Mouse (Mus musculus) liver, embryonic 15.5 days (tissue): ENCODE results near the gene Plch2. TPM values are rescaled to one million over a fixed set of nuclear protein-coding genes. Genes with fewer than 3 reads are reported as not detected.
"Not testable (repeated sequence)": the region's sequence is repeated elsewhere in the genome, so short reads cannot be mapped to it uniquely, and the experiment has no call there.

Experiments
- ATAC-seq: fragments of 200-750 bp; cut with Nextera tagmentation; 2 replicates; pipeline ENCODE4 v1.8.0; 2017; ENCODE audit warnings: moderate number of reproducible peaks, mild to moderate bottlenecking, moderate library complexity; ENCODE audit not compliant: insufficient read depth
- H3K27ac ChIP-seq: fragments of 300-500 bp; sonication (generic); replicated peaks from 2 replicates; pipeline ENCODE4 v1.5.1; 2015; ENCODE audit warnings: mild to moderate bottlenecking, inconsistent platforms
- H3K27me3 ChIP-seq: fragments of 300-500 bp; sonication (generic); 2 replicates; pipeline ENCODE4 v1.6.1; 2015; ENCODE audit warnings: mild to moderate bottlenecking, inconsistent platforms
- H3K36me3 ChIP-seq: fragments of 300-500 bp; sonication (generic); replicated peaks from 2 replicates; pipeline ENCODE4 v1.6.1; 2015; ENCODE audit warnings: moderate library complexity, mild to moderate bottlenecking, inconsistent platforms
- H3K4me1 ChIP-seq: fragments of 300-500 bp; sonication (generic); replicated peaks from 2 replicates; pipeline ENCODE4 v1.6.1; 2015; ENCODE audit warnings: inconsistent platforms
- H3K4me2 ChIP-seq: fragments of 300-500 bp; sonication (generic); 2 replicates; pipeline ENCODE4 v1.6.1; 2015; ENCODE audit warnings: moderate library complexity, mild to moderate bottlenecking, inconsistent platforms
- H3K4me3 ChIP-seq: fragments of 300-500 bp; sonication (generic); replicated peaks from 2 replicates; pipeline ENCODE4 v1.5.1; 2015; ENCODE audit warnings: mild to moderate bottlenecking, inconsistent platforms
- H3K9ac ChIP-seq: fragments of 300-500 bp; sonication (generic); 2 replicates; pipeline ENCODE4 v1.6.1; 2015; ENCODE audit warnings: moderate library complexity, mild to moderate bottlenecking, inconsistent platforms
- H3K9me3 ChIP-seq: fragments of 300-500 bp; sonication (generic); replicated peaks from 2 replicates; pipeline ENCODE4 v1.6.1; 2016; ENCODE audit warnings: inconsistent platforms
- WGBS: fragments of 180-500 bp; shearing (Covaris S2); methylation state at CpG from one replicate; pipeline ENCODE4 v1.1.7; 2015; ENCODE audit warnings: mixed read lengths; ENCODE audit not compliant: insufficient replicate concordance; 5-methylcytosine and 5-hydroxymethylcytosine counted together
- polyA plus RNA-seq: library from polyadenylated mRNA; unstranded; fragments of >200 nt; fragmentation: Nextera tagmentation; extraction: Ambion mirVana; gene quantifications from 2 replicates; pipeline ENCODE4 v1.2.1, GENCODE M21; 2015

The Plch2 gene
- polyA plus RNA-seq, 1 experiment from 2014 or later: not detected

- WGBS: 73% methylated on average over 5 of the region's 5 CpGs
- Histone ChIP-seq H3K4me3 (no peak overlapping the region), H3K27ac (no peak overlapping the region), H3K4me1 (peaks cover 28% of the 10 kb centered on the region), H3K36me3 (no peaks in the 10 kb centered on the region; the same call in 1 of the 2 replicates), H3K27me3 (no peaks in the 10 kb centered on the region), H3K9ac (no peak overlapping the region), H3K9me3 (no peaks in the 10 kb centered on the region), H3K4me2 (no peak overlapping the region)
- ATAC-seq: no peak
Measured at GRCm38 (mm10) chr4:155089241-155089640, 32.7 kb upstream of the Plch2 start.

GRCm38 (mm10) chr4:155086108-155087024 lies 29.8 kb upstream of the Plch2 start, which contains the start of the genes Rer1 and Morn1:
Gene Rer1 (minus strand): TSS chr4:155086382.
Gene Morn1 (plus strand): TSS chr4:155086577.
- under 1% methylated on average over 85 of the region's 85 CpGs for WGBS
- no peaks in the 10 kb centered on the region for H3K9me3 ChIP-seq
- H3K4me1 ChIP-seq: peaks cover 53% of the 10 kb centered on the region
- H3K27ac ChIP-seq: peak within 1 kb of the TSS; percentile 92
- peak within 1 kb of the TSS; percentile 100 for H3K4me3 ChIP-seq
- no peaks in the 10 kb centered on the region for H3K27me3 ChIP-seq
- peak within 1 kb of the TSS; percentile 94 for H3K9ac ChIP-seq
- peak within 1 kb of the TSS; percentile 98 for H3K4me2 ChIP-seq
- H3K36me3 ChIP-seq: peaks cover 28% of the 10 kb centered on the region
- ATAC-seq: peak; percentile 97

- peak overlapping the region; percentile 94 for H3K9ac ChIP-seq
- no peaks in the 10 kb centered on the region for H3K27me3 ChIP-seq
- H3K36me3 ChIP-seq: peaks cover 35% of the 10 kb centered on the region
- H3K4me2 ChIP-seq: peak overlapping the region; percentile 98
- 4% methylated on average over 34 of the region's 35 CpGs for WGBS
- H3K4me1 ChIP-seq: peaks cover 53% of the 10 kb centered on the region
- H3K4me3 ChIP-seq: peak overlapping the region; percentile 100
- H3K9me3 ChIP-seq: no peaks in the 10 kb centered on the region
- ATAC-seq: peak; percentile 81; the same call in 1 of the 2 replicates
- H3K27ac ChIP-seq: peak overlapping the region; percentile 92
Measured at GRCm38 (mm10) chr4:155085206-155086107, 28.9 kb upstream of the Plch2 start.

GRCm38 (mm10) chr4:155084351-155084750 lies 27.8 kb upstream of the Plch2 start:
- 74% methylated on average over 7 of the region's 7 CpGs for WGBS
- ATAC-seq: no peak
- Histone ChIP-seq H3K36me3 (peaks cover 46% of the 10 kb centered on the region), H3K9ac (peak overlapping the region; percentile 94; the same call in 1 of the 2 replicates), H3K4me1 (peaks cover 53% of the 10 kb centered on the region), H3K9me3 (no peaks in the 10 kb centered on the region), H3K27me3 (no peaks in the 10 kb centered on the region), H3K4me2 (peak overlapping the region; percentile 98), H3K4me3 (peak overlapping the region; percentile 100), H3K27ac (peak overlapping the region; percentile 59; the same call in 1 of the 2 replicates)

DNA sequence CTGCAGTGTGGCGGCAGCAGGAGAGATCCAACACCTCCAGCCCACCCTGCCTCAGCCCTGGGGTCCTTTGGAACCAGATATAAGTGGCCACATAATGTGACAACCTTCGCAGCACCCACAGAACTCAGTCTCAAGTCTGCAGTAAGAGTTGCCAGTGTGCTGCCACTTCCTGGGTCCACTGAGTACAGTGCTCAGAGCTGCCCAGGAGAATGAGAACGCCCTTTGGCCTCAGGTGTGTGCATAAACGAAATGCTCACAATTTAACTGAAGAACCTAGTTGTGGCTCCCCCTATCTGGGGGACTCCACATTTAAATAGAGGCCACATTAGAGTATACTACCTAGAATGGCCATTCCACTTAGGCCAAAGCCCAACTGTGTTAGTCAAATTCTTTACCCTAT lies 27.0 kb upstream of the Plch2 start:
- H3K4me3 ChIP-seq: no peak overlapping the region; the same call in 1 of the 2 replicates
- peak overlapping the region; percentile 13; the same call in 1 of the 2 replicates for H3K4me2 ChIP-seq
- no peaks in the 10 kb centered on the region for H3K9me3 ChIP-seq
- 76% methylated on average over 4 of the region's 4 CpGs for WGBS
- H3K9ac ChIP-seq: no peak overlapping the region
- no peak for ATAC-seq
- H3K4me1 ChIP-seq: peaks cover 53% of the 10 kb centered on the region
- no peaks in the 10 kb centered on the region for H3K27me3 ChIP-seq
- peaks cover 53% of the 10 kb centered on the region for H3K36me3 ChIP-seq
- H3K27ac ChIP-seq: 0 out of 2 replicates have a peak overlapping the region, but pooled peaks have one; percentile 16

DNA sequence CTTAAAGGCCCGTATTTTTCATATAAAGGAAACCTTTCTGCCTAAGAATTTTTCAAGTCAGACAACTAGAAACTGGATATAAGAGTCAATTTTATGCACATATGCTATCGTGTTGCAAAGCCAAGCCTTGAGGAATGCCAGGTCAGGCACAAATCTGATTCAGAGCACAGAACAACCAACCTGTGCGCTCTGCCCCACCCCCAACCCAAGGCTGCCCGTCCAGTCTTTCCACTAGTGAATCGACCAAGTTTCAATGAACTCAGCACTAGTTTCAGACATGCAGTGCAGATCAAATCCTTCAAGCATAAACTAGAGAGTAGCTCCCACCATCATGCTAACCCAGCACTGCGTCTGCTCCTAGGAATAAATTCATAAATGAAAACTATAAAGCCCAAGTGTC lies 23.1 kb upstream of the Plch2 start:
- H3K9ac ChIP-seq: no peak overlapping the region
- no peaks in the 10 kb centered on the region for H3K9me3 ChIP-seq
- 89% methylated on average over 6 of the region's 6 CpGs for WGBS
- no peaks in the 10 kb centered on the region for H3K27me3 ChIP-seq
- no peak for ATAC-seq
- no peak overlapping the region for H3K4me2 ChIP-seq
- H3K36me3 ChIP-seq: peaks cover 91% of the 10 kb centered on the region
- H3K4me3 ChIP-seq: no peak overlapping the region
- H3K27ac ChIP-seq: no peak overlapping the region
- H3K4me1 ChIP-seq: peaks cover 35% of the 10 kb centered on the region

GRCm38 (mm10) chr4:155078808-155079207 lies 22.2 kb upstream of the Plch2 start:
- not testable (repeated sequence) for H3K4me3 ChIP-seq, H3K9ac ChIP-seq, ATAC-seq, H3K27ac ChIP-seq, H3K27me3 ChIP-seq, H3K4me2 ChIP-seq, H3K9me3 ChIP-seq
- WGBS: 89% methylated on average over 10 of the region's 10 CpGs
- Histone ChIP-seq H3K36me3 (peaks cover 96% of the 10 kb centered on the region), H3K4me1 (peaks cover 26% of the 10 kb centered on the region)

GRCm38 (mm10) chr4:155076677-155077076 lies 20.1 kb upstream of the Plch2 start:
- 81% methylated on average over 9 of the region's 9 CpGs for WGBS
- Histone ChIP-seq H3K4me3 (no peak overlapping the region), H3K27ac (no peak overlapping the region), H3K27me3 (no peaks in the 10 kb centered on the region), H3K9me3 (no peaks in the 10 kb centered on the region), H3K4me2 (no peak overlapping the region), H3K9ac (no peak overlapping the region), H3K4me1 (peaks cover 8% of the 10 kb centered on the region; the same call in 1 of the 2 replicates), H3K36me3 (peaks cover 96% of the 10 kb centered on the region)
- ATAC-seq: no peak

DNA sequence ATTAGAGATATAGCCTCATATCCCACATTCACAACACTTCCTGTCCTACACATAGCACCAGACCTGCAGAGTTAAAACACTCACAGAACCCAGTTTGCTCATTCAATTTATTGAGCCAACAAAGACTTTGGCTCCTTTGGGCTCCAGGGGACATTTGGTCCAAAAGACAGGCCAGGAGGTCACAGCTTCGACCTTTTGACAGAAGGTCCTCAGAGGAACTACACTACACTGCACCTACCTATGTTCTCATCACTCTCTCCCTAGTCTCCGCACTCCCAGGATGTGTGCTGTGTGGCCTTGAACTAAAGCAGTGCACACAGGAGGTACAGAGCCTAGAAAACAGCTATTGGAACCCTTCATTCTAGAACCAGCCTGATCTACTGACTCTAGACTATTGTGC lies 19.2 kb upstream of the Plch2 start:
- Histone ChIP-seq H3K9ac (no peak overlapping the region), H3K27me3 (no peaks in the 10 kb centered on the region), H3K9me3 (no peaks in the 10 kb centered on the region), H3K36me3 (peaks cover 98% of the 10 kb centered on the region), H3K4me3 (no peak overlapping the region), H3K27ac (peak overlapping the region; percentile 8; the same call in 1 of the 2 replicates), H3K4me1 (peaks cover 5% of the 10 kb centered on the region; the same call in 1 of the 2 replicates), H3K4me2 (no peak overlapping the region)
- peak; percentile 40; the same call in 1 of the 2 replicates for ATAC-seq
- 86% methylated on average over 2 of the region's 2 CpGs for WGBS

DNA sequence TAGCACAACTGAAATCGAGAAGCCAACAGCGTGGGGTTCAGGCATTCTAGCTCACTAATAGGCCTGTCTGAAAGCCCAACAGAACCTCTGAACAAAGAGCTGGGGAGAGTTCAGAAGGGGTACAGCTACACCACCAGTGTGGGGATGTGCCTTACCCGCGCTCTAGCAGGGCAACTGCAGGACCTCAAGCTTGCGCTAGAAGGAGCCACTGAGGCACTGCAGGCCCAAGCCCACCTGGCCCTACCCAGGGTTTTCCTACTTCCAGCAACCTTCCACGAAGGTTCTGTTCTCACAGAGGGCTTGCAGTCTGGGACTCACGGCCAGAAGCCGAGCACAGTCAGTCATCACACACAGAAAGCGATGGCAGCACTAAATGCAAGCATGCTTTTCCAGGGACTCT lies 18.6 kb upstream of the Plch2 start:
- no peak for ATAC-seq
- H3K4me3 ChIP-seq: no peak overlapping the region
- peaks cover 98% of the 10 kb centered on the region for H3K36me3 ChIP-seq
- peak overlapping the region; percentile 19; the same call in 1 of the 2 replicates for H3K27ac ChIP-seq
- no peaks in the 10 kb centered on the region for H3K27me3 ChIP-seq
- no peak overlapping the region for H3K4me2 ChIP-seq
- 87% methylated on average over 9 of the region's 9 CpGs for WGBS
- H3K9me3 ChIP-seq: no peaks in the 10 kb centered on the region
- peaks cover 5% of the 10 kb centered on the region; the same call in 1 of the 2 replicates for H3K4me1 ChIP-seq
- no peak overlapping the region for H3K9ac ChIP-seq
